Mouse (Mus musculus) ES-E14 (cell line): ENCODE measurements at regions not wholly inside any gene's neighbourhood (a gene's known extent, or its start where the extent isn't known, plus 50 kb on each side); places are given as distances from the start of the nearest gene placed in this dataset.

ENCODE experiments used
- DNase-seq: peaks from one replicate; pipeline ENCODE4 v3.0.0-alpha.2; 2013; ENCODE audit warnings: low read depth, low spot score
- H3K27ac ChIP-seq: 2 replicates; pipeline ENCODE4 v1.5.1; 2012; ENCODE audit warnings: low read depth, mild to moderate bottlenecking, low read length, moderate library complexity, mixed read lengths; ENCODE audit not compliant: poor library complexity, insufficient read depth, severe bottlenecking
- H3K36me3 ChIP-seq: 2 replicates; pipeline ENCODE4 v1.6.1; 2012; ENCODE audit warnings: mild to moderate bottlenecking, low read length, moderate library complexity, mixed read lengths; ENCODE audit not compliant: control insufficient read depth, poor library complexity, insufficient read depth, severe bottlenecking
- H3K4me1 ChIP-seq, 2 experiments: fragments of 150-350 bp in 1 of 2; sonication (generic) in 1 of 2; 2 replicates each; pipeline ENCODE4 v1.6.1; 2012; ENCODE audit warnings: low read length in 2 of 2, mild to moderate bottlenecking in 1 of 2, mixed read lengths in 1 of 2; ENCODE audit not compliant: control insufficient read depth in 2 of 2, insufficient read depth in 2 of 2, poor library complexity in 1 of 2
- H3K4me3 ChIP-seq, 2 experiments: fragments of 150-350 bp in 1 of 2; sonication (generic) in 1 of 2; 2 replicates each; pipeline ENCODE4 v1.5.1; 2012; ENCODE audit warnings: low read length in 2 of 2, low read depth in 1 of 2, mild to moderate bottlenecking in 1 of 2, mixed read lengths in 1 of 2; ENCODE audit not compliant: insufficient read depth in 1 of 2, poor library complexity in 1 of 2, severe bottlenecking in 1 of 2
- H3K9ac ChIP-seq: 2 replicates; pipeline ENCODE4 v1.6.1; 2012; ENCODE audit warnings: low read depth, mild to moderate bottlenecking, low read length, mixed read lengths; ENCODE audit not compliant: poor library complexity, insufficient read depth, severe bottlenecking
- H3K9me3 ChIP-seq: fragments of 150-350 bp; sonication (generic); 2 replicates; pipeline ENCODE4 v1.6.1; 2012; ENCODE audit warnings: low read depth, mild to moderate bottlenecking, low read length; ENCODE audit not compliant: control insufficient read depth, insufficient read depth
- CHD2 ChIP-seq: IDR thresholded peaks from 2 replicates; pipeline ENCODE4 v1.6.1; 2014; ENCODE audit warnings: mild to moderate bottlenecking, low read depth, low read length, inconsistent platforms
- HCFC1 ChIP-seq: IDR thresholded peaks from 2 replicates; pipeline ENCODE4 v1.6.1; 2012; ENCODE audit warnings: low read length, inconsistent platforms, borderline replicate concordance; ENCODE audit not compliant: insufficient read depth
- MAFK ChIP-seq: IDR thresholded peaks from 2 replicates; pipeline ENCODE4 v1.6.1; 2014; ENCODE audit warnings: mild to moderate bottlenecking, low read depth, low read length, inconsistent platforms; ENCODE audit not compliant: insufficient read depth
- ZC3H11A ChIP-seq: IDR thresholded peaks from 2 replicates; pipeline ENCODE4 v1.6.1; 2012; ENCODE audit warnings: low read depth, mild to moderate bottlenecking, inconsistent platforms, low read length, borderline replicate concordance
- ZNF384 ChIP-seq: IDR thresholded peaks from 2 replicates; pipeline ENCODE4 v1.6.1; 2012; ENCODE audit warnings: low read depth, low read length, inconsistent platforms
- in situ Hi-C, 2 experiments: fragments of 600-800 bp; cut with MboI; formaldehyde crosslinking; loops; one replicate each; pipeline ENCODE4 v1.15.1; 2025; ENCODE audit warnings: low sequenced_read_pairs in 2 of 2, inconsistent platforms in 1 of 2; ENCODE audit not compliant: unreplicated experiment in 2 of 2

DNA sequence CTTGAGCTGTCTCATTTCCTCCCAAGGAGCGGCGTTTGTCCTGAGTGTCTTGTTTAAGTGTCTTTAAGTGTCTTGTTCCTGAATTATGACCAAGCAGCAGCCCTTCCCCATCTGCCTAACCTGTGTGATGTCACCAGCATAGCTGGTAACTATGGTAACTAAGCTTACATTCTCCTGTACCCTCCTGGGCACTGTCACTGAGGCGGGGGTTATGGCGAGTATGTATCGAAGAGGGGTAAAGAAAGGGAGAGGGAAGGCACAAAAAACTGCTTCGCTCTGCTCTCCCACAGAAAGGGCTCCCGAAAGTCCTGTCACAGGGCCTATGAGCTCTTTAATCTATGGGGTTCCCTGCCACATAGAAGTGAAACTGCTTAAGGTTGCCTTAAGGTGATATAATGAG lies 89.6 kb downstream of the Ppp4r2 start:
- in situ Hi-C loops: no loop called here
- no peak overlapping the region for H3K4me3 ChIP-seq

GRCm38 (mm10) chr6:100923686-100924085 lies 90.3 kb downstream of the Ppp4r2 start:
- TF ChIP-seq HCFC1 (no peak), ZC3H11A (no peak), ZNF384 (no peak)
- Histone ChIP-seq H3K9me3 (no peaks in the 10 kb centered on the region), H3K4me3 (no peak overlapping the region), H3K27ac (no peak overlapping the region), H3K36me3 (no peaks in the 10 kb centered on the region), H3K9ac (no peak overlapping the region), H3K4me1 (no peaks in the 10 kb centered on the region)
- in situ Hi-C loops: no loop called here
- DNase-seq: no peak

More for the DNA sequence above, 89.6 kb downstream of the Ppp4r2 start:
- Histone ChIP-seq H3K27ac (no peak overlapping the region), H3K9me3 (no peaks in the 10 kb centered on the region), H3K4me1 (no peaks in the 10 kb centered on the region), H3K9ac (no peak overlapping the region), H3K36me3 (no peaks in the 10 kb centered on the region)
- DNase-seq: no peak
- TF ChIP-seq ZNF384 (no peak), CHD2 (no peak), ZC3H11A (no peak), MAFK (no peak), HCFC1 (no peak)

DNA sequence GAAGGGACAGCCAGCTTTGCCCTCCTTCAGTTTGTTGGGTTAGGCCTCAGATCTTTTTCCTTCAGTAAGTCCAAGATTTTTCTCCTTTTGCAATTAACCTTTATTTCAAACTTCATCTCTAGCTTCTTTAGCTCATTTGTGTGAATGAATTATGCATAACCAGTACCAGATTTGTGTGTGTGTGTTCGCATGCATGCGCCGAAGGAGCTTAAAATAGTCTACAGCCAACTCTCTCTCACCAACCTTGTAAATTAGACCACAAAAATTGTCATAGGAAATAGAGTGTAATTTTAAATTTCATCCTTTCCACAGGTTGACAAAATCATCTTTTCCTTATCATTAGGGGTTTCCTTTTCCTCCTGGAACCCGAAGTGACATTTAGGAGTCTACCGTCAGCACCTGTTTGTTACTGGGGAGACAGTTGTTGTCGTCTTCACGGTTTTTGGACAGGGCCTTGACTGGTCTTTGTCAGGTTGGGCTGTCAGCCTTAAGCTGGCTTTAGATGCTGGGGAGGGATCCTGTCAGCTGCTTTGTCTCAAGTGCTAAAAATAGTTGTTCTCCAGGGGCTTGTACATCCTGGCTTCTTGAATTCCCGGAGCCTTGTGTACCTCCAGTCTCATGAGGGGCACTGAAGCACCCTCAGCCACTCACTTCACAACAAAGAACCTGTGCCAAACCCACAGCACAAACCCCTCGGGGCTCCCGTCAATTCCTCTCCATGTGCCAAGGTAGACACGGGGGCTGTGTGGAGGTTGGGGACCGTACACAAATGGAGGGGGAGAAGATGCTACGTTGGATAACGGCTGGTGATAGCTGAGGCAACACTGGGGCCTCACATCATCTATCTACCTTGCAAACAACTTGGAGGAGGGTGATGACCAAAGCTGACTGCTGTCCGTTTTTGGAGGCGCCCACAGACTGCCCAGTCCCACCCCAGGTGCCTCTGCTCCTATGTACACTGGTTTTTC lies 95.7 kb downstream of the Ppp4r2 start:
- no peaks in the 10 kb centered on the region for H3K9me3 ChIP-seq
- H3K36me3 ChIP-seq: no peaks in the 10 kb centered on the region
- H3K9ac ChIP-seq: no peak overlapping the region
- TF ChIP-seq CHD2 (no peak), HCFC1 (no peak), MAFK (no peak), ZNF384 (no peak), ZC3H11A (no peak)
- H3K4me1 ChIP-seq: no peaks in the 10 kb centered on the region
- DNase-seq: no peak
- H3K4me3 ChIP-seq: no peak overlapping the region
- no peak overlapping the region for H3K27ac ChIP-seq
- in situ Hi-C loops: no loop called here

- H3K4me3 ChIP-seq: no peak overlapping the region
- H3K9ac ChIP-seq: no peak overlapping the region
- H3K9me3 ChIP-seq: no peaks in the 10 kb centered on the region
- in situ Hi-C loops: no loop called here
- H3K4me1 ChIP-seq: no peaks in the 10 kb centered on the region
- no peak for DNase-seq
- TF ChIP-seq HCFC1 (no peak), CHD2 (no peak), MAFK (no peak), ZNF384 (no peak), ZC3H11A (no peak)
- H3K27ac ChIP-seq: no peak overlapping the region
- no peaks in the 10 kb centered on the region for H3K36me3 ChIP-seq
Observed at GRCm38 (mm10) chr6:100929759-100930358, 96.4 kb downstream of the Ppp4r2 start.
